Mouse (Mus musculus) left cerebral cortex, adult 9 months (tissue): ENCODE results near the gene Serpinb3d.
A peak's percentile ranks its signal among the peaks of the same experiment; 100 is the strongest.

Experiments used
- DNase-seq, 2 experiments: peaks; one replicate each; pipeline ENCODE4 v3.0.0; 2022; ENCODE audit warnings: low spot score in 2 of 2

The Serpinb3d gene

GRCm38 (mm10) chr1:107083406-107083805 is at the start of gene Serpinb3d:
TSS of gene Serpinb3d (minus strand) at chr1:107083506.
- DNase-seq: no peak

DNA sequence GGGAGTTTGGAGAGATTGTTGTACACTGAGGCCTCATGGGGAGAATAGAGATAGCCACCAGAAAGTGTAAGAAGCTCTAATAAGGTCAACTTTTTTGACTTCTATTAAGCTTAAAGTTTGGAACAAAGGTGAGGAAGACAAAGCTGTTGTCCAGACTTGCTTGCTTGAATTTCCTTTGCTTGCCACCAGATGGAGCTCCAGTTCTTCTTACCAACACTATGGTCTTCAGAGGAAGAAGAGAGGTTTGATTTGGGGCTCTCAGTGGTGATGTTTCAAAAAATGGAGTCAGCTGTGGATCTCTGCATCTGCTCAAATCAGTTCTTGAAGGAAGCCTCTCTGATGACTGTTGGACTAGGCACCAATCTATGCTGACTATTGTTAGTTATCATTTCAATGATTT is 44.1 kb upstream of the Serpinb3d start:
- peak in 1 of 2 experiments; percentile 34 for DNase-seq

DNA sequence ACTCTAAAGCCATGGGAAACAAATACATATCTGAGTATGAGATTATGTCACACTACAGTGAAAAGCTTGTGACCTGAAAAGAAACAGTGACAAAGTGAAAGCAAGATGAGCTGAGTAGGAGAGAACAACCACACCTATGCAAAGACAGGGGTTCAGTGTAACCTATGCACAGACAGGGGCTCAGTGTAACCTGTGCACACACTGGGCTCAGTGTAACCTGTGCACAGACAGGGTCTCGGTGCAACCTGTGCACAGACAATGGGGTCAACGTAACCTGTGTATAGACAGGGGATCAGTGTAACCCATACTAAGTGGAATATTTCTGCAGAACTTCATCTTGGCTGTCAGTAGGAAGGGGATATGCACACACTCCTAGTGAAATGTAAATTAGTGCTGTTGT is 15.1 kb upstream of the Serpinb3d start:
- no peak for DNase-seq

DNA sequence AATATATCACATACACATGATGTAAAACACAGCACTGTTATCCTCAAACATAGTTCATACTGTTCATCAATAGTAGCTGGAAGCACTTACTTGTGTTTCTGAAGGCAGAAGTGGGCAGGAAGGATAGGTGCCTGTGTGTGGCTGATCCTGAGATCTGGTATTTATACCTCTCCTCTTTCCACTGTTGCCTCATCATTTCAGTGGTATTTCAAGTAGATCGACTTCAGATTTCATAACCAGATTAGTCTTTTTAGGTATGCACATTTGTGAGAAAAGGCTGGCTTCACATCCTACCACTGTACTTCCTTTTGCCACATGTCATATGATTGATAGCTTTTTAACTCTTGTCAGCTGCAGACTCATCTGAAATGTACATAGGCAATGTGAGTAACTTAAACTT is 31.1 kb downstream of the Serpinb3d start, which contains the start of gene Serpinb3a:
Serpinb3a (minus strand) TSS at position 101 of the 400 bp plus-strand sequence.
- DNase-seq: no peak

GRCm38 (mm10) chr1:107034236-107034635 is 49.1 kb downstream of the Serpinb3d start:
- peak; percentile 15 to 38 for DNase-seq
